Mouse (Mus musculus) CD4-positive, CD25-positive, alpha-beta regulatory T cell, adult 2 months (primary cell): ENCODE results near the gene Tent5a.

Experiments used
- DNase-seq: peaks from one replicate; pipeline ENCODE4 v3.0.0-alpha.2; 2012; ENCODE audit warnings: low read depth, low spot score

The Tent5a gene

DNA sequence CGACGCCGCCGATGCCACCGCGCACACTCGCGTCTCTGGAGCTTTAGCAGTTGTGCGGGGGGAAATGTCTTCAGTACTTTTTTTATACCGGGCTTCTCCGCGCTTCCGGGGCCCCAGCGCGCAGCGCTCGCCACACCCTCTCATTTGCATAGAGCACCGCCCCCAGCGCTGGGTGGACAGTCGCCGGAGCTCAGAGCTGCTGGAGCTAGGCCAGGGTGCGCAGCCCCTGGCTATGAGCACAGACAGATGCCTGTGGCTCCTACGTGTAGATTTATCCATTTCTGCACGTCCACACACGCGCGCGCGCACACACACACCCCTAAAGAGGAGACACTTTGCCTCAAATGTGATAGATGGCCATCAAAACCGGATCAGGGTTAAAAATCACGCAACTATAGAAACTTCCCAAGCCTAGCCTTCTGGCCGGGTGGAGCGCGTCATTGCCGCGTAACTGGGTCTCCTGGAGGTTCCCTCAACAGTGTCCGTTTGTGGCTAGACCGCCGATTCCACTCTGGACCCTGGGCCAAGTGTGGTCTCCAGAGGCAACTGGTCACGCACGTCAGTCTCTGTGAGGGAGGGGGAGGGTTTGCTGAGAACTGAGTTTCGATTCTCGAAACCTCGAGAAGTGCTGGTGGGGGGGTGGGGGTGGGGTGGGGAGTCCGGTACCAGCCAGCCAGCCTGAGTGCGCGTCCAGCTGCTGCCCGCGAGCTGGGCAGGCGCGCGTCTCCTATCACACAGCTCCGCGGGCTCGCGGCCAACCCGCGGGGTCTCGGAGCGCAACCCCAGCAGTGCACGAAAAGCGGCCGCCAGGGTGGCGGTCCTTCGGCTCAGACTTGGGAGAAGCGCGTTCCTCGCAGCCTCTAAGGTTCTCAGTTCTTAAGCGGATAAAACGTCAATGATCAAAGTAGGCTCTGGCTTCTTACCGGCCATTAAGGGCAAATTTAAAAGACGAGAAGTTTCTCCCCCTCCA lies at the start of gene Tent5a:
Gene Tent5a (minus strand): TSS at position 107 of the 970 bp plus-strand sequence.
- DNase-seq = peak; percentile 84

GRCm38 (mm10) chr9:85376643-85377307 lies 49.6 kb upstream of the Tent5a start:
- no peak for DNase-seq

GRCm38 (mm10) chr9:85375152-85375551 lies 48.0 kb upstream of the Tent5a start:
- no peak for DNase-seq

GRCm38 (mm10) chr9:85372034-85372433 lies 44.9 kb upstream of the Tent5a start:
- DNase-seq = no peak

- no peak for DNase-seq
These were observed 42.4 kb upstream of the Tent5a start for GRCm38 (mm10) chr9:85369512-85369911.

DNA sequence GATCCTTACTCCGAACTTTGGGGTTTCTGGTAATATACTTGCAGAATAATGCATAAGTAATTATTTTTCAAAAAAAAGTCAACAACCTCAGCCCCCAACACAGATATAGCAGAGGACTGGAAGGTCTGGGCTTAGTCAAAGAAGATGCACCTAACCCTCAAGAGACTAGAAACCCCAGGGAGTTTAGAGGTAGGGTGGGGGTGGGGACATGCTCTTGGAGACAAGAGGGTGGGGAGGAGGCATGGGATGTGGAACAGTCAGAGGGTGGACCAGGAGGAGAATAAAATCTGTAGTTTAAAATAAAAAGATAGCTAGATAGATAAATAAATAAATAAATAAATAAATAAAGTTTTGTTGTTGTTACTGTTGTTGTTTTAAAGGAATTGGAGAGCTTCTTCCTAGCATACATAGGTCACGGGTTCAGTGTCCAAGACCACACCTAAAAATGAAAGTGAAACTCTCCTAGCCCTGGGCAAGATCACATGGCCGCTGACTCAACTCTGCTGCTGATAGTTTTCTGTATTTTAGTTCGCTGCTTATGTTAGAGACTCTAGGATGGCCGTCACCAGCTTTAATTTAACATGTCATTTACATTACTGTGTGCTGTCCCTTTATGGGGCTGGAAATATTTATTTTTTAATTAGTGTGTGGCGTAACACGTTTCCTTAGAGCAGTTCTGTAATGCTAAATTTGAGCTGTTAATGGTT lies 30.2 kb upstream of the Tent5a start:
- DNase-seq = no peak

DNA sequence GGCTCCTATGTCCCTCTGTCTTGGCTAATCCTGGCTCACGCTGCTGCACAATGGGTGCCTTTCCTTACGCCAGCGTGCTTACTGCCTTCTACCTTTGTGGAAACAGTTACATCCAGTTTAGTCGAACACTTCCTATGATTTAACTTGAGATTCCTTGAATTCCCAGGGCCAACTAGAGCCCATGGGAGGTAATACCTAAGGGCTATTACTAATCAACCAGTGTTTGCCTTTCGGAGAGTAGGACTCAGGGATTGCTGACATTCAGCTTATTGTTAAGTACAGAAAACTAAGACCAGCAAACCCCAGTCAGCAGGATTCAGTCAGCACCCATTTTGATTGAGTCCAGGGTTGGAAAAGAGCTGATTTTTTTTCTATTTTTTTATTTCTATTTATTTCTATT lies 28.4 kb upstream of the Tent5a start:
- DNase-seq = no peak

- DNase-seq = no peak
These were observed 20.8 kb upstream of the Tent5a start for GRCm38 (mm10) chr9:85347823-85348523.

DNA sequence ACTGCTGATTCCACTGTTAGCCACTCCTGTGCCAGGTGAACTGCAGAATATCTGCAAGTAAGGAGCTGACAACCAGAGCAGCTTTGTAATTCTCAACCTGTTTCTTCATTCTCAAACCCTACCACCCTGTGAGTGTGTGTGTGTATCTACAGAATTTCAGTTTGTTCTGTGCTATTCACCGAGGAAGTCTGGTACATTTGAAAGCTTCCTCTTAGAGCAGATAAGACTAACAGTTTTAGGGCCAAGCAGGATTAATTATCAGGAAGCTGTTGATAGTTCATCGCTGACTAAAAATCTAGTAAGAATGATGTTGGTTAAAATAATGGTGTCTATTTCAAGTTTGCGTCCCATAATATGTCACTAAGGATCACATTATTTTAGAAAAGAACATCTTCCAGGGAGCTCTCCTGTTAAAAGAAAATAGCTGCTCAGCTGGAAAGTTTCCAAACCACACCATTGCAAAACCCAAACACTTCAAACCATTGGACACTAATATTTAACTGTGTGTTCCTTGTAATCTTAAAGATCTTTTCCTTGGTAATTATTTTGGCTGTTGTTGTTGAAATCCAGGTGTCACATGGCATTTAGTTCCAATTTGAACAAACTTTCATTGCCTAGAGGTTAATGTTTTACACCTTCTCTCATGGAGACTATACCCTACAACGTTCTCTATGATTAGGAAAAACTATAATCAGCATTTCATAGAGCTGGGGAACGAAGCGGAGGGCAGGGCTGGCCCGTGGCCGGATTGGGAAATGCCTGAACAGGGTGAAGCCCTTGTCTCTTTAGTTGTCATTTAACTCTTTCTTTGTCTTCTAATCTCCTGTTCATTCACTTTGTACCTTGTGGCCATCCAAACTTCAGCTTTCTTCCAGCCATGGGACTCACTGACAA lies 16.0 kb upstream of the Tent5a start:
- DNase-seq = no peak

- DNase-seq = no peak
These were observed 13.2 kb upstream of the Tent5a start for GRCm38 (mm10) chr9:85340303-85340702.

GRCm38 (mm10) chr9:85336046-85336445 lies 8.9 kb upstream of the Tent5a start:
- no peak for DNase-seq

DNA sequence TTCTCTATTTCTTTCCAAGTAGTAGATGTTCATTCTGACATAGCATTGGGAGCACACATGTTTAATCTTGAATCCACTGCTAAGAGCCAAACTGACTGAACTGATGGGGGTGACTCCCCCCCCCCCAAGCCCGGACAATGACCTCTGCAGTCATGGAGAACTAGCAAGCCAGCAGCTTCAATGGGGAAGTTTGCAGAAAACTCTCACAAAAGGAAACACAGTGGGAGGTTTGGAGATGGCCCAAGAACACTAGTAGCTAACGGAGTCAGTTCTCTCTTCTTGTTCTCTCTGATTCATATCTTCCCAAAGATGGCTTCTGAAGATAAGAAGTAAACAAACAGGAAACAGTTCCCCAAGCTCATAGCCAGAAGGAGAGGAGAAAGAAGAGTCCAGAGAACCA lies 4.4 kb upstream of the Tent5a start:
- no peak for DNase-seq

GRCm38 (mm10) chr9:85328259-85328658 lies 1.1 kb upstream of the Tent5a start:
- peak; percentile 85 for DNase-seq

DNA sequence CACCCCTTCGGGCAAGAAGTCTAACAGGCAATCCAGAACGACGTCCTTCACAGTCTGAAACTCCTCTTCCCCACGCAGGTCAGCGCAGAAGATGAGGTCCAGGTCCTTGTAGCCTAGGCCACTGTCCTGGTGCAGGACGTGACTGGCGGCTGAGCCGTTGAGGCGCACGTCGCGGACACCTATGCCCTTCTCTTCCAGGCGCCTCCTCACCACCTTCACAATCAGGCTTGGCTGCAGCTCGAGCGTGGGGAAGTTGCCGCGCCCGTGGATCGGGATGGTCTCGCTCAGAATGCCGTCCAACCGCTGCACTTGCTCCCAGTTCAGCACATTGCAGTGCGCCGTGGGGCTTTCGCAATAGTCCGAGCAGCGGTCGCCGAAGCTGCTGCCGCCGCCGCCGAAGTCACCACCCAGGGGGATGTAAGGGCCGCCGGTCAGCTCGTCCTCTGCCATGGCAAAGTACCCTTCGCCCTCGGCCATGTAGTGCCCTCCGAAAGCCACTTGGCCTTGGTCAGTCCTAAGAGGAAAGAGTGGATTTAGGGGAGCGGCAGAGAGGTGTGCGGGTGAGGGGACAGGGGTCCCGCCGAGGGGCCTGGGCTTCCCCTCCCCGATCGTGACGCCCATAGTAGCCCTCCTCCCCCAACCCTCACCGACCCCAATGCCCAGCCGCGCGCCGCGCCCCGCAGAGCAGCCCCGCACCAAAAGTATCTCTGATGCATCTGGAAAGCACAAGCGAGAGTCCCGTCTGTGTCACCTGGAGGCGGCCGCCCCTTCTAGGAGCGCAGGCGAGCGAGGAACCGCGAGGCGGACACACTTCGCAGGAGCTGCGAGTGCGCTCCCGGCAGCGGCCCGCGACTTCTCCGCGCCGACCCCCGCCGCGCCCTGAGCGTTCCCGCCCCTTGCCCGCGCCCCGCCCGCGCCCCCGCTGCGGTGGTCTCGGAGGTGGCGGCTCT lies 581 bp downstream of the Tent5a start:
- peak; percentile 31 for DNase-seq

GRCm38 (mm10) chr9:85325201-85325868 lies 1.8 kb downstream of the Tent5a start:
- DNase-seq = peak; percentile 16

DNA sequence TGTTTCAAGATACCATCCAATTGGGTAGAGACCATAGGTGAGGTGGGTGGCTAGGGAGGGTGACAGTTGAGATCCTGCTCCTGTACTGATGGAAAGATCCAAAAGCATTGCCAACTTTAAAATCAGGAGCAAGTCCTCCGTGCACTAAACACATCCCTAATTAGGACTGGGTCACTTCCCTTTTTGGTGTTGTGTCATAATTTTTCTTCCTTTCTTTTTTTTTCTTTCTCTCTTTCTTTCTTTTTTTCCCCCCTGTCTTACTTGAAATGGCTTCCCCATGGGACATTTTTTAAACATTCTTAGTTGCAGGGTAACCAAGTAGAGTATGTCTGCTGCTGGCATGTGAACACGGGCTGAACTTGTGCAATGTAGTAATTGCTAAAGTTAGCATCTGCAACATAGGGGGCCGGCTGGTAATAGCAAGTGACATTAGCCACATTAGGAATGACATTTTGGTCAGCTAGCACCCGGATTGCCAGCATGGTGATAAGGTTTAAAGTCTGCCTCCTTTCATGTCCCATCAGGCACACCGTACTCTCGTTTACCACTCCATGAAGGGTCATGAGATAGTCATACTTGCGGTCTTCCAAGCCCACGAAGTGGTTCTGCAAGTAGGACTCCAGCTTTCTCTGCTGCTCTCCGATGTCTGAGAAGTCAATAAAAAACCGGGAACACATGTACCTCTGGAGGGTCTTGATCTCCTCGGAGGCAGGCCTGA lies 2.8 kb downstream of the Tent5a start:
- DNase-seq = no peak

DNA sequence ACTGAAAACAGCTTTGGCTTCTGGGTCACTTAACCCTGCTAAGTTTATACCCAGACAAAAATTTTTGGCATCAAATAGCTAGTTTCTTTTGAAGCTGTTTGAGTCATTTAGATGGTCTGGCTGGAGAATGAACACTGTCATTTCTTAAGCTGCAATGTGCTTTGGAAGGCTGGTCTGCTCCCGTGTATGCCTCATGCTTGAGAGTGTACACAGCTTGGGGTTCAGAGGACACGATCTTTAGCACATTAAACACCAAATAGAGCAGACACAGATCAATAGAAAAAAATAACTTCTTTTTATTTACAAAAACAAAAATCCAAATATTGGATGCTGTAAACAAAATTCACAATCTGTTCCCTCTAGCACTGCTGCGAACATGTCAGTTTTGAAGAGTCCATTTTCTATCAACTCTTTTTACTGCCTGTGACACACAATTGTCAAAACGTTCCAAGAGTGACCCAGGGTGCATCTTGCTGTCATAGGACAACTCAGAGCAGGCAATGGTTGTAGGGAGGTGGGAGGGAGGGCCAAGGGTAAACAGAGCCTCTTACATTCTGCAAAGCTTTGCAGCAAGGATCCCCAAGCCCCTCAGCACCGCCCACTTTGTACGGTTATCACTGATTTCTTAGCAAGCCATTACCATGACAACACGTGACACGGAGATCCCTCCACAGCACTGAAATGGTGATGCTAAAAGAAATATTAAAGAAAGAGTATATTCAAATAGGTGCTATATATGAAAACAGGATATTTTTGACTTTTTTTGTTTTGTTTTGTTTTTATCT lies 6.8 kb downstream of the Tent5a start:
- no peak for DNase-seq
